Mouse (Mus musculus) MEL (cell line): Measurements from ENCODE around the gene Llph. TPM values are rescaled to one million over a fixed set of nuclear protein-coding genes. Genes with fewer than 3 reads are reported as not detected.

Experiments
- DNase-seq: peaks from one replicate; pipeline ENCODE4 v3.0.0; 2011; ENCODE audit warnings: low read depth, low spot score
- H3K27ac ChIP-seq: 2 replicates; pipeline ENCODE4 v1.5.1; 2012; ENCODE audit warnings: low read depth, mild to moderate bottlenecking, control low read depth, low read length, moderate library complexity; ENCODE audit not compliant: control insufficient read depth
- H3K27me3 ChIP-seq, 2 experiments: fragments of 150-350 bp in 1 of 2; sonication (generic) in 1 of 2; 2 replicates each; pipeline ENCODE4 v1.6.1; 2012; ENCODE audit warnings: low read length in 2 of 2, mild to moderate bottlenecking in 2 of 2, improper control_type of control experiment in 1 of 2, moderate library complexity in 1 of 2; ENCODE audit not compliant: insufficient read depth in 2 of 2, control insufficient read depth in 1 of 2
- H3K36me3 ChIP-seq, 2 experiments: 2 replicates each; pipeline ENCODE4 v1.6.1; 2012 to 2014; ENCODE audit warnings: low read length in 2 of 2, improper control_type of control experiment in 1 of 2, inconsistent platforms in 1 of 2, mild to moderate bottlenecking in 1 of 2; ENCODE audit not compliant: insufficient read depth in 2 of 2, control insufficient read depth in 1 of 2
- H3K4me1 ChIP-seq, 2 experiments: fragments of 150-350 bp in 1 of 2; sonication (generic) in 1 of 2; 2 replicates each; pipeline ENCODE4 v1.6.1; 2012; ENCODE audit warnings: low read length in 2 of 2, improper control_type of control experiment in 1 of 2, mild to moderate bottlenecking in 1 of 2; ENCODE audit not compliant: insufficient read depth in 2 of 2, control insufficient read depth in 1 of 2
- H3K4me3 ChIP-seq, 2 experiments: fragments of 150-350 bp in 1 of 2; sonication (generic) in 1 of 2; 2 replicates each; pipeline ENCODE4 v1.5.1; 2012; ENCODE audit warnings: low read depth in 2 of 2, low read length in 2 of 2, mild to moderate bottlenecking in 2 of 2, moderate library complexity in 2 of 2, control low read depth in 1 of 2, improper control_type of control experiment in 1 of 2; ENCODE audit not compliant: control insufficient read depth in 1 of 2, insufficient read depth in 1 of 2
- H3K79me2 ChIP-seq: 2 replicates; pipeline ENCODE4 v1.6.1; 2012; ENCODE audit warnings: mild to moderate bottlenecking, low read length, moderate library complexity; ENCODE audit not compliant: control insufficient read depth, poor library complexity, insufficient read depth
- H3K9ac ChIP-seq: 2 replicates; pipeline ENCODE4 v1.6.1; 2012; ENCODE audit warnings: low read depth, mild to moderate bottlenecking, control low read depth, low read length, moderate library complexity; ENCODE audit not compliant: control insufficient read depth, poor library complexity, severe bottlenecking
- H3K9me3 ChIP-seq: fragments of 150-350 bp; sonication (generic); replicated peaks from 2 replicates; pipeline ENCODE4 v1.6.1; 2012; ENCODE audit warnings: mild to moderate bottlenecking, low read length, improper control_type of control experiment, moderate library complexity; ENCODE audit not compliant: insufficient read depth
- BHLHE40 ChIP-seq: IDR thresholded peaks from 2 replicates; pipeline ENCODE4 v1.6.1; 2012; ENCODE audit warnings: low read depth, mild to moderate bottlenecking, inconsistent platforms, low read length, improper control_type of control experiment, borderline replicate concordance
- CHD2 ChIP-seq: IDR thresholded peaks from 2 replicates; pipeline ENCODE4 v1.6.1; 2011; ENCODE audit warnings: low read length, improper control_type of control experiment
- CTCF ChIP-seq, 3 experiments: IDR thresholded peaks in 2 of 3; conservative IDR thresholded peaks in 1 of 3; 2 replicates each; pipeline ENCODE4 v1.5.1; 2011 to 2012; ENCODE audit warnings: low read length in 3 of 3, low read depth in 2 of 3, mild to moderate bottlenecking in 2 of 3, improper control_type of control experiment in 1 of 3, inconsistent platforms in 1 of 3, mixed read lengths in 1 of 3, moderate library complexity in 1 of 3; ENCODE audit not compliant: control insufficient read depth in 1 of 3, insufficient read depth in 1 of 3, poor library complexity in 1 of 3, severe bottlenecking in 1 of 3
- E2F4 ChIP-seq: IDR thresholded peaks from 2 replicates; pipeline ENCODE4 v1.6.1; 2011; ENCODE audit warnings: low read depth, low read length, improper control_type of control experiment, borderline replicate concordance
- ELF1 ChIP-seq: IDR thresholded peaks from 2 replicates; pipeline ENCODE4 v1.6.1; 2014; ENCODE audit warnings: low read depth, mild to moderate bottlenecking, inconsistent platforms, low read length, improper control_type of control experiment, moderate library complexity
- GATA1 ChIP-seq: IDR thresholded peaks from 2 replicates; pipeline ENCODE4 v1.6.1; 2011; ENCODE audit warnings: low read depth, low read length, improper control_type of control experiment
- KAT2A ChIP-seq: conservative IDR thresholded peaks from 2 replicates; pipeline ENCODE4 v1.6.1; 2012; ENCODE audit warnings: low read depth, low read length, improper control_type of control experiment, inconsistent platforms
- MAFK ChIP-seq: IDR thresholded peaks from 2 replicates; pipeline ENCODE4 v1.6.1; 2011; ENCODE audit warnings: low read depth, mild to moderate bottlenecking, low read length, improper control_type of control experiment, borderline replicate concordance
- MXI1 ChIP-seq: IDR thresholded peaks from 2 replicates; pipeline ENCODE4 v1.6.1; 2011; ENCODE audit warnings: mild to moderate bottlenecking, low read depth, low read length, improper control_type of control experiment
- MYB ChIP-seq: IDR thresholded peaks from 2 replicates; pipeline ENCODE4 v1.6.1; 2011; ENCODE audit warnings: mild to moderate bottlenecking, low read depth, low read length, improper control_type of control experiment
- MYC ChIP-seq: IDR thresholded peaks from 2 replicates; pipeline ENCODE4 v1.6.1; 2011; ENCODE audit warnings: low read depth, mild to moderate bottlenecking, low read length, improper control_type of control experiment, moderate library complexity
- POLR2A ChIP-seq, 2 experiments: IDR thresholded peaks; 2 replicates each; pipeline ENCODE4 v1.6.1; 2011 to 2012; ENCODE audit warnings: low read length in 2 of 2, mild to moderate bottlenecking in 2 of 2, control low read depth in 1 of 2, improper control_type of control experiment in 1 of 2, low read depth in 1 of 2, moderate library complexity in 1 of 2; ENCODE audit not compliant: control insufficient read depth in 1 of 2, insufficient read depth in 1 of 2, poor library complexity in 1 of 2
- RAD21 ChIP-seq: IDR thresholded peaks from 2 replicates; pipeline ENCODE4 v1.6.1; 2011; ENCODE audit warnings: mild to moderate bottlenecking, low read depth, low read length, improper control_type of control experiment
- RCOR1 ChIP-seq: IDR thresholded peaks from 2 replicates; pipeline ENCODE4 v1.6.1; 2012; ENCODE audit warnings: low read depth, mild to moderate bottlenecking, inconsistent platforms, low read length, improper control_type of control experiment
- SIN3A ChIP-seq: IDR thresholded peaks from 2 replicates; pipeline ENCODE4 v1.6.1; 2012; ENCODE audit warnings: low read length, improper control_type of control experiment, inconsistent platforms
- SMC3 ChIP-seq: IDR thresholded peaks from 2 replicates; pipeline ENCODE4 v1.6.1; 2011; ENCODE audit warnings: low read depth, low read length, improper control_type of control experiment
- TAL1 ChIP-seq: IDR thresholded peaks from 2 replicates; pipeline ENCODE4 v1.6.1; 2012; ENCODE audit warnings: mild to moderate bottlenecking, inconsistent platforms, low read length, moderate library complexity, mixed read lengths
- TBP ChIP-seq: IDR thresholded peaks from 2 replicates; pipeline ENCODE4 v1.8.0; 2011; ENCODE audit warnings: low read depth, low read length, improper control_type of control experiment
- TCF12 ChIP-seq: IDR thresholded peaks from 2 replicates; pipeline ENCODE4 v1.6.1; 2014; ENCODE audit warnings: low read depth, mild to moderate bottlenecking, inconsistent platforms, low read length, improper control_type of control experiment, moderate library complexity
- ZKSCAN1 ChIP-seq: IDR thresholded peaks from 2 replicates; pipeline ENCODE4 v1.6.1; 2012; ENCODE audit warnings: low read depth, mild to moderate bottlenecking, inconsistent platforms, low read length, improper control_type of control experiment, moderate library complexity
- polyA plus RNA-seq, 2 experiments: library from polyadenylated mRNA; stranded (reverse) in 1 of 2; unstranded in 1 of 2; fragments of >175 nt in 1 of 2; fragments of >200 nt in 1 of 2; gene quantifications; 2 replicates each; pipeline versions ENCODE4 v1.2.1 to v1.2.4; 2012; ENCODE audit warnings: low replicate concordance in 2 of 2, low read depth in 1 of 2; ENCODE audit not compliant: insufficient read length in 2 of 2, insufficient read depth in 1 of 2, missing spikeins in 1 of 2
- total RNA-seq: library from RNA; depleted of rRNA; stranded (reverse); fragments of 300-350 nt; gene quantifications from 2 replicates; pipeline ENCODE4 v1.2.3, GENCODE M21; 2012

Llph gene
- total and polyA plus RNA-seq, 3 experiments = 97.5 to 243 TPM; not detected in 1

DNA sequence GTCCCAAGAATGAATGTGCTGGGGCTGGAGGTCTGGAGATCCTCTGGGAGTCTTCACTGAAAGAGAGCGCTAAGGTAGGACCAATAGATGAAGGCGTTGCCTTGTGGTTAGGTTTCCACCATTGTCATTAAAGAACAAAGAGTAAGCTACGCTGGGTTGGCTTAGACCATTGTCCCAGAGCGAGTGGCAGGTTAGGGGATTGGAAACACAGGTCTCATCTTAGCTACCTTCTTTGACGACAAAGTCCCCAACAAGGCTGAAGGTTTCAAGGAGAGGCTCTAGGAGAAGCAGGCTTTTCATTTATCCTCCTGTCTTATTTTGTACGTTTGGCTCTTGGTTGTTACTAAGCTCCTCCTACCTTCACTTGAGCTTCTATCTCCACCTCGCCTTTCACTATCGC is 11.4 kb downstream of the Llph start:
- H3K79me2 ChIP-seq = no peaks in the 10 kb centered on the region
- H3K27me3 ChIP-seq = no peaks in the 10 kb centered on the region
- no peaks in the 10 kb centered on the region for H3K9me3 ChIP-seq
- peak overlapping the region; percentile 9; the same call in 1 of the 2 replicates for H3K27ac ChIP-seq
- DNase-seq = peak; percentile 67
- peaks cover 5 to 13% of the 10 kb centered on the region in 2 experiments for H3K4me1 ChIP-seq
- peak overlapping the region; percentile 32; the same call in 1 of the 2 replicates for H3K9ac ChIP-seq
- peak overlapping the region; percentile 34 to 59 for H3K4me3 ChIP-seq
- TF ChIP-seq MAFK = no peak
- TF ChIP-seq RCOR1 = no peak
- peak; percentile 29; the same call in 1 of the 2 replicates for TF ChIP-seq GATA1
- TF ChIP-seq CTCF (IDR thresholded peaks at IDR 0.05 in 2 of 3, conservative IDR thresholded peaks at IDR 0.05 in 1 of 3; ENCODE audit: control insufficient read depth in 1 of 3, insufficient read depth in 1 of 3, low read depth in 2 of 3, low read length in 3 of 3, poor library complexity in 1 of 3, severe bottlenecking in 1 of 3) = no peak
- 0 out of 2 replicates have a peak, but pooled peaks have one; percentile 7 for TF ChIP-seq SIN3A
- TF ChIP-seq, all 39 proteins: peak for 2
- peaks cover 0 to 9% of the 10 kb centered on the region in 2 experiments; a peak in 2 of 4 replicates for H3K36me3 ChIP-seq

DNA sequence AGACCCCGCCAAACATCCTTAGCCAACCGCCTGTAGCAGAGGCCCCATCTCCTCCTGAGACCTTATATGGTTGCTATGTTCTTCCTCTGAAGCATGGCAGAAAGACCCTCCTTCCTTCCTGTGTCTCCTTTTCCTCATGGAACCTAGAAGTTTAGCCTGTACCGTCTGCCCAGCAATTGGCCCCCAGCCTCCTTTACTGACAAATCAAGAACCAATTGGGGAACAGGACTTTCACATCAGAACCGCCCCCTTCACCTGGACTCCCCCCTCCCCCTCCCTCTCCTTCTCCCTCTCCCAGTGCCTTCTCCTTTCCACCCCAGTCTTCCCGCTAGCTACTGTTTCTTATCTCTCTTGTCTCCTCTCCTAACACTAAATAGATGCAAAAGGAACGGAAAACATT is 12.6 kb downstream of the Llph start:
- no peak overlapping the region for H3K4me3 ChIP-seq
- no peak overlapping the region for H3K27ac ChIP-seq
- H3K79me2 ChIP-seq = no peaks in the 10 kb centered on the region
- no peaks in the 10 kb centered on the region for H3K27me3 ChIP-seq
- peaks cover 5 to 11% of the 10 kb centered on the region in 2 experiments for H3K4me1 ChIP-seq
- no peak overlapping the region for H3K9ac ChIP-seq
- TF ChIP-seq ELF1 = no peak
- TF ChIP-seq ZKSCAN1 = no peak
- no peak for TF ChIP-seq CTCF (IDR thresholded peaks at IDR 0.05 in 2 of 3, conservative IDR thresholded peaks at IDR 0.05 in 1 of 3; ENCODE audit: control insufficient read depth in 1 of 3, insufficient read depth in 1 of 3, low read depth in 2 of 3, low read length in 3 of 3, poor library complexity in 1 of 3, severe bottlenecking in 1 of 3)
- no peak for TF ChIP-seq MAFK
- no peak for TF ChIP-seq CHD2
- TF ChIP-seq MYC = no peak
- TF ChIP-seq TCF12 = no peak
- TF ChIP-seq POLR2A (IDR thresholded peaks at IDR 0.05; ENCODE audit: control insufficient read depth in 1 of 2, insufficient read depth in 1 of 2, low read depth in 1 of 2, low read length in 2 of 2, poor library complexity in 1 of 2) = no peak
- no peak for TF ChIP-seq MYB
- no peak for TF ChIP-seq BHLHE40
- no peak for TF ChIP-seq RAD21
- TF ChIP-seq TBP = no peak
- TF ChIP-seq MXI1 = no peak
- TF ChIP-seq TAL1 = no peak
- no peak for TF ChIP-seq KAT2A
- TF ChIP-seq E2F4 = no peak
- TF ChIP-seq RCOR1 = no peak
- no peak for TF ChIP-seq SMC3
- TF ChIP-seq GATA1 = no peak
- H3K9me3 ChIP-seq = no peaks in the 10 kb centered on the region
- no peak for DNase-seq
- H3K36me3 ChIP-seq = peaks cover 0 to 8% of the 10 kb centered on the region in 2 experiments; a peak in 2 of 4 replicates
